Mouse (Mus musculus) embryonic facial prominence, embryonic 11.5 days (tissue): ENCODE measurements around the gene Tlr13. TPM values are rescaled to one million over a fixed set of nuclear protein-coding genes. Genes with fewer than 3 reads are reported as not detected.

Experiments
- ATAC-seq: fragments of 200-750 bp; cut with Nextera tagmentation; replicated peaks from 2 replicates; pipeline ENCODE4 v1.8.0; 2017; ENCODE audit warnings: low read depth; ENCODE audit not compliant: insufficient number of reproducible peaks, low FRiP score, low TSS enrichment
- DNase-seq: peaks from one replicate; pipeline ENCODE4 v3.0.0-alpha.2; 2015; ENCODE audit warnings: low spot score
- H3K27ac ChIP-seq: fragments of 300-500 bp; sonication (generic); replicated peaks from 2 replicates; pipeline ENCODE4 v1.5.1; 2014; ENCODE audit warnings: mild to moderate bottlenecking, low read depth, low read length, control low read depth
- H3K27me3 ChIP-seq: fragments of 300-500 bp; sonication (generic); 2 replicates; pipeline ENCODE4 v1.6.1; 2014; ENCODE audit warnings: mild to moderate bottlenecking, low read length, moderate library complexity, mixed read lengths; ENCODE audit not compliant: control insufficient read depth, insufficient read depth
- H3K36me3 ChIP-seq: fragments of 300-500 bp; sonication (generic); replicated peaks from 2 replicates; pipeline ENCODE4 v1.6.1; 2014; ENCODE audit warnings: low read depth, mild to moderate bottlenecking, low read length, moderate library complexity, mixed read lengths; ENCODE audit not compliant: control insufficient read depth, insufficient read depth
- H3K4me1 ChIP-seq: fragments of 300-500 bp; sonication (generic); 2 replicates; pipeline ENCODE4 v1.6.1; 2014; ENCODE audit warnings: low read length, mixed read lengths; ENCODE audit not compliant: control insufficient read depth, insufficient read depth
- H3K4me2 ChIP-seq: fragments of 300-500 bp; sonication (generic); 2 replicates; pipeline ENCODE4 v1.6.1; 2014; ENCODE audit warnings: low read depth, mild to moderate bottlenecking, control low read depth, low read length, moderate library complexity
- H3K4me3 ChIP-seq: fragments of 300-500 bp; sonication (generic); 2 replicates; pipeline ENCODE4 v1.5.1; 2014; ENCODE audit warnings: low read depth, low read length, control low read depth
- H3K9ac ChIP-seq: fragments of 300-500 bp; sonication (generic); replicated peaks from 2 replicates; pipeline ENCODE4 v1.6.1; 2014; ENCODE audit warnings: mild to moderate bottlenecking, control low read depth, low read length
- H3K9me3 ChIP-seq: fragments of 300-500 bp; sonication (generic); replicated peaks from 2 replicates; pipeline ENCODE4 v1.6.1; 2016; ENCODE audit warnings: mild to moderate bottlenecking, low read length, inconsistent platforms, mixed read lengths; ENCODE audit not compliant: control insufficient read depth
- WGBS: fragments of 180-500 bp; shearing (Covaris S2); extraction: QIAGEN DNeasy Blood & Tissue Kit; methylation state at CpG from one replicate; pipeline ENCODE4 v1.1.7; 2014; 5-methylcytosine and 5-hydroxymethylcytosine counted together
- polyA plus RNA-seq: library from polyadenylated mRNA; unstranded; fragments of >200 nt; fragmentation: Nextera tagmentation; extraction: Ambion mirVana; gene quantifications from 2 replicates; pipeline ENCODE4 v1.2.1, GENCODE M21; 2014

Gene Tlr13
- polyA plus RNA-seq, 1 experiment from 2014 or later: 0.36 TPM

GRCm38 (mm10) chrX:106135484-106135883 is 7.5 kb upstream of the Tlr13 start:
- no peak for ATAC-seq

GRCm38 (mm10) chrX:106135916-106136575 is 7.0 kb upstream of the Tlr13 start:
- DNase-seq: no peak
- H3K27me3 ChIP-seq: no peaks in the 10 kb centered on the region

More at GRCm38 (mm10) chrX:106135484-106135883, 7.5 kb upstream of the Tlr13 start:
- Histone ChIP-seq H3K9ac (no peak overlapping the region), H3K4me1 (no peaks in the 10 kb centered on the region), H3K36me3 (no peaks in the 10 kb centered on the region), H3K9me3 (no peaks in the 10 kb centered on the region), H3K27ac (no peak overlapping the region), H3K27me3 (no peaks in the 10 kb centered on the region), H3K4me2 (no peak overlapping the region), H3K4me3 (no peak overlapping the region)
- 87% methylated on average over 4 of the region's 4 CpGs for WGBS
- no peak for DNase-seq

DNA sequence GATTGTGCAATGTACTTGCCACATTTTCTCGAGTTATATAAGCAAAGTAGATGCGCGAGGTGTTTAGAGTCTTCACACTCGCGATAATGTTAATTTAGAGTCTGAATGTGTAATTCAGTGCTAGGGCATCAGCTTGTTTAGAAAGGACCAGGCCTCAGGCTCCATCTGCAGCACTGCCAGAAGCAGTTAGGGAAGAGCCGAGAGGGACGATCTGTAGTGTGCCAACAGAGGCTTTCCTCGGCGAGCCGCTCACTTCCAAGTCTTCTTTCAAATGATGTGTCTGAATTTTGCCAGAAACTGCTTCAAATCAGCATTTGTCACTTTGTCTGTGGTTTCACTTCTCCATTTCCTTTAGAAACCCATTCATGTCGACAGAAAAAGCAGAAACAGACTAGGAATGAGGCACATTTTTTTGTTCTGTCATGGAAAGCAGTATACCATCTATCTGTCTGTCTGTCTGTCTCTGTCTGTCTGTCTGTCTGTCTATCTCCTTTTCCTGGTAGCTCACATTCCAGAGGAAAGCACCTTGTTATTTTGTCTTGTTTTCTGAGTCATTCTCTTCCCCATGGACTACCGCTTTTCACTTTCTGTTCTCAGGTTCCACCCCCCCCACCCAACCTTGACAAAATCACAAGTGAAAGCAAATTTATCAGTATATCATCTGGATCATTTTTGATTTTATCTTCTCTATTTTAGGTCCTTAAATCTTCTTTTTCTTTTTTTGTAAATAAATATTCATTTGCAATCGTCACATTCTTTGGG is 3.5 kb upstream of the Tlr13 start:
- Histone ChIP-seq H3K4me2 (no peak overlapping the region), H3K36me3 (no peaks in the 10 kb centered on the region), H3K9ac (no peak overlapping the region), H3K4me1 (no peaks in the 10 kb centered on the region), H3K27me3 (no peaks in the 10 kb centered on the region), H3K4me3 (no peak overlapping the region), H3K9me3 (no peaks in the 10 kb centered on the region), H3K27ac (no peak overlapping the region)
- no peak for DNase-seq
- no peak for ATAC-seq
- WGBS: 84% methylated on average over 13 of the region's 13 CpGs

More at GRCm38 (mm10) chrX:106135916-106136575, 7.0 kb upstream of the Tlr13 start:
- Histone ChIP-seq H3K4me2 (no peak overlapping the region), H3K9ac (no peak overlapping the region), H3K4me3 (no peak overlapping the region), H3K4me1 (no peaks in the 10 kb centered on the region), H3K27ac (no peak overlapping the region), H3K36me3 (no peaks in the 10 kb centered on the region), H3K9me3 (no peaks in the 10 kb centered on the region)
- WGBS: 68% methylated on average over 12 of the region's 12 CpGs
- no peak for ATAC-seq

DNA sequence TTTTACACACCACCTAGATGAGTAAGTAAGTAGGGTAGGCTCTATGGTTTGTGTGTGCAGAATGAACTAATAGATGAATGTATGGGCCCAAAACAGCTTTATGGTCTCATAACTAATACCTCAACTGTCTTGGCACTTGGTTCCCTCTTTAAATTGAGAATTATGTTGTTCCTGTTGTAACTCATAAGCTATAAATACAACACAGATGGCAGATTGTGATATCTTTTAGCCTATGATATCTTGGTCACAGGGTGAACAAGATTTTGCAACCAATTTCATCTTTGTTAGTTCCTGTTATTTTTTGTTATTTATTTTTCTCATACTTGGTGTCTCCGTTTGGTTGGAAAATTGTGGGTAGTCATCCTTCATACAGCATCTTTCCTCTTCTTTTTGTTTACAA is 5.2 kb downstream of the Tlr13 start:
- no peak overlapping the region for H3K9ac ChIP-seq
- H3K27ac ChIP-seq: no peak overlapping the region
- no peak overlapping the region for H3K4me3 ChIP-seq
- H3K9me3 ChIP-seq: no peaks in the 10 kb centered on the region
- no peaks in the 10 kb centered on the region for H3K4me1 ChIP-seq
- no peak overlapping the region for H3K4me2 ChIP-seq
- H3K27me3 ChIP-seq: no peaks in the 10 kb centered on the region
- no peak for ATAC-seq
- no peaks in the 10 kb centered on the region for H3K36me3 ChIP-seq
- 84% methylated on average over 1 of the region's 1 CpGs for WGBS
- no peak for DNase-seq

DNA sequence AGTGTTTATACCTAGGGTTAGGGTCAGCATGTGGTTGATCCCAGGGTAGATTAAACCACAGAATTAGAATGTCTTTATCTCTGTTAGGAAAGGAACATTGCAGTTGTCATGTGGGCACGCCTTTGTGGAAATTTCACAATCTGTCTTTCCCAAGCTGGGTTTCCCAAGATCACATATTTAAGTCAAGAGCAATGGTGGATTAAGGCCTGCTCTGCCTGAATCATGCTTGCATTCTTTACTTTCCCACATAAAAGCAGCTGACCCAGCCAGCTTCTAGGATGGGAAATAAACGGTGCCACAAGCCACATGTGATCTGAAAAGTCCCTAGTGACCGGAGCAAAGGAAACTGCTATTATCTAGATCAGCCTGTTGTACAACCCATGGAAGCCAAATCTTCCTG is 6.5 kb downstream of the Tlr13 start:
- Histone ChIP-seq H3K27me3 (no peaks in the 10 kb centered on the region), H3K9ac (no peak overlapping the region), H3K36me3 (no peaks in the 10 kb centered on the region), H3K4me3 (no peak overlapping the region), H3K9me3 (no peaks in the 10 kb centered on the region), H3K4me2 (no peak overlapping the region), H3K4me1 (no peaks in the 10 kb centered on the region), H3K27ac (no peak overlapping the region)
- DNase-seq: no peak
- 83% methylated on average over 3 of the region's 3 CpGs for WGBS
- ATAC-seq: no peak

GRCm38 (mm10) chrX:106154180-106154586 is 11.2 kb downstream of the Tlr13 start:
- Histone ChIP-seq H3K4me1 (no peaks in the 10 kb centered on the region), H3K4me3 (no peak overlapping the region), H3K27ac (no peak overlapping the region), H3K4me2 (no peak overlapping the region), H3K36me3 (no peaks in the 10 kb centered on the region), H3K9ac (no peak overlapping the region), H3K9me3 (no peaks in the 10 kb centered on the region), H3K27me3 (no peaks in the 10 kb centered on the region)
- DNase-seq (no peak), ATAC-seq (no peak)

DNA sequence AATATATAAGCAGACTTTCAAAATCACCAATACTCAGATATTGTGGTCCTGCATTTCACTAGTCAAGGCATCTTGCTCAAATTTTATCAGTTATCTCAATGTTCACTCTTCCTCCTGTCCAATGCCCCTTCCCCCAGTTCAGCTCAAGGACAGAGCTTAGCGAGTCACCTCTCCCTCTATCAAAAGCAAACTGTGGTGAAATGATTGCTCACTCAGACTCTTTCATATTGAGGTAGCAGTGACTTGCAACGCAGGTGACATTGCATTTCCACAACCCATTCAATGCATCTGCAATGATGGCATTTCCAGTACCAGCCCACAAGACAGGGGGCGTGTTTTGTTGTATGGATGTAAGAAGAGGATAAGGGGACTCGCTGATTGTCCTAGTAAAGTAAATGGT is 12.9 kb downstream of the Tlr13 start:
- no peak for ATAC-seq
- H3K9me3 ChIP-seq: no peaks in the 10 kb centered on the region
- no peaks in the 10 kb centered on the region for H3K27me3 ChIP-seq
- no peak overlapping the region for H3K27ac ChIP-seq
- H3K4me3 ChIP-seq: no peak overlapping the region
- no peak for DNase-seq
- no peak overlapping the region for H3K9ac ChIP-seq
- 81% methylated on average over 4 of the region's 4 CpGs for WGBS
- no peak overlapping the region for H3K4me2 ChIP-seq
- no peaks in the 10 kb centered on the region for H3K36me3 ChIP-seq
- no peaks in the 10 kb centered on the region for H3K4me1 ChIP-seq

- 55% methylated on average over 5 of the region's 5 CpGs for WGBS
These were observed 21.0 kb downstream of the Tlr13 start for GRCm38 (mm10) chrX:106163995-106164394.

More at GRCm38 (mm10) chrX:106163995-106164394, 21.0 kb downstream of the Tlr13 start:
- ATAC-seq (no peak), DNase-seq (no peak)
- no peaks in the 10 kb centered on the region for H3K9me3 ChIP-seq
- no peak overlapping the region for H3K4me3 ChIP-seq
- H3K27ac ChIP-seq: no peak overlapping the region
- no peaks in the 10 kb centered on the region for H3K4me1 ChIP-seq
- H3K4me2 ChIP-seq: no peak overlapping the region
- H3K36me3 ChIP-seq: no peaks in the 10 kb centered on the region
- H3K9ac ChIP-seq: no peak overlapping the region
- H3K27me3 ChIP-seq: no peaks in the 10 kb centered on the region
